Mouse (Mus musculus) liver, embryonic 16.5 days (tissue): ENCODE measurements around the gene Npepps. TPM values are rescaled to one million over a fixed set of nuclear protein-coding genes. Genes with fewer than 3 reads are reported as not detected.
"Not testable (repeated sequence)": the region's sequence is repeated elsewhere in the genome, so short reads cannot be mapped to it uniquely, and the experiment has no call there.

Experiments
- ATAC-seq: fragments of 200-750 bp; cut with Nextera tagmentation; 2 replicates; pipeline ENCODE4 v1.8.0; 2017; ENCODE audit warnings: low read depth, mild to moderate bottlenecking, moderate number of reproducible peaks, moderate library complexity
- H3K27ac ChIP-seq: fragments of 300-500 bp; sonication (generic); 2 replicates; pipeline ENCODE4 v1.5.1; 2014; ENCODE audit warnings: mild to moderate bottlenecking, low read length
- H3K27me3 ChIP-seq: fragments of 300-500 bp; sonication (generic); 2 replicates; pipeline ENCODE4 v1.6.1; 2014; ENCODE audit warnings: low read depth, low read length, mixed read lengths; ENCODE audit not compliant: control insufficient read depth, insufficient read depth
- H3K36me3 ChIP-seq: fragments of 300-500 bp; sonication (generic); 2 replicates; pipeline ENCODE4 v1.6.1; 2014; ENCODE audit warnings: mild to moderate bottlenecking; ENCODE audit not compliant: control insufficient read depth, insufficient read depth
- H3K4me1 ChIP-seq: fragments of 300-500 bp; sonication (generic); 2 replicates; pipeline ENCODE4 v1.6.1; 2014; ENCODE audit warnings: low read depth, low read length, mixed read lengths; ENCODE audit not compliant: control insufficient read depth
- H3K4me2 ChIP-seq: fragments of 300-500 bp; sonication (generic); 2 replicates; pipeline ENCODE4 v1.6.1; 2014; ENCODE audit warnings: low read depth, low read length, mixed read lengths
- H3K4me3 ChIP-seq: fragments of 300-500 bp; sonication (generic); 2 replicates; pipeline ENCODE4 v1.5.1; 2014; ENCODE audit warnings: low read depth, mild to moderate bottlenecking, low read length
- H3K9ac ChIP-seq: fragments of 300-500 bp; sonication (generic); 2 replicates; pipeline ENCODE4 v1.6.1; 2014; ENCODE audit warnings: low read depth, low read length
- H3K9me3 ChIP-seq: fragments of 300-500 bp; sonication (generic); replicated peaks from 2 replicates; pipeline ENCODE4 v1.6.1; 2016; ENCODE audit warnings: low read length; ENCODE audit not compliant: control insufficient read depth
- WGBS: fragments of 180-500 bp; shearing (Covaris S2); extraction: QIAGEN DNeasy Blood & Tissue Kit; methylation state at CpG from one replicate; pipeline ENCODE4 v1.1.7; 2014; ENCODE audit not compliant: insufficient replicate concordance; 5-methylcytosine and 5-hydroxymethylcytosine counted together
- polyA plus RNA-seq: library from polyadenylated mRNA; unstranded; fragments of >200 nt; fragmentation: Nextera tagmentation; extraction: Ambion mirVana; gene quantifications from 2 replicates; pipeline ENCODE4 v1.2.1, GENCODE M21; 2015

Gene Npepps
- polyA plus RNA-seq, 1 experiment from 2014 or later = 23.4 TPM

GRCm38 (mm10) chr11:97198601-97199000, 81.8 kb downstream of the Npepps start:
- Histone ChIP-seq H3K9me3 (no peaks in the 10 kb centered on the region), H3K36me3 (no peaks in the 10 kb centered on the region), H3K27me3 (no peaks in the 10 kb centered on the region), H3K4me3 (no peak overlapping the region), H3K4me1 (no peaks in the 10 kb centered on the region; the same call in 1 of the 2 replicates), H3K4me2 (no peak overlapping the region), H3K27ac (no peak overlapping the region), H3K9ac (no peak overlapping the region)
- 9% methylated on average over 5 of the region's 5 CpGs for WGBS
- no peak for ATAC-seq

DNA sequence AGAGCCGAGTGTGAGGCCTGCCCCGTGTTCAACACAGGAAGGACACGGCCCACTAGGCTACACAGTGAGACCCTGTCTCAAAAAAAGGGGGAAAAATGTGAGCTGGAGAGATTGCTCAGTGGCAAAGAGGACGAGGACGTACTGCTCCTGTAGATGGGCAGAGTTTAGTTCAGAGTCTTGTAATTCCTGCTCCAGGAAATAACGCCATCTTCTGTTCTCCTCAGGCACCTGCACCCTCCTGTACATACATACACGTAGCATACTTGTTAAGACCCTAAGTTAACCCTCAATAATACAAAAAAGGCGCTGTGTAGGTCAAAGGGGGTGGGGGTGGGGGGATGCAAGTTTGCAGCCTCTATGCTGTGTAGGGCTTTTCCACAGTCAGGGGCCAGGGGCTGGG, 83.4 kb downstream of the Npepps start:
- no peaks in the 10 kb centered on the region; the same call in 1 of the 2 replicates for H3K4me1 ChIP-seq
- H3K9me3 ChIP-seq = no peaks in the 10 kb centered on the region
- no peak for ATAC-seq
- H3K27me3 ChIP-seq = no peaks in the 10 kb centered on the region
- H3K9ac ChIP-seq = no peak overlapping the region
- H3K27ac ChIP-seq = no peak overlapping the region
- WGBS = 61% methylated on average over 8 of the region's 8 CpGs
- H3K4me2 ChIP-seq = no peak overlapping the region
- no peaks in the 10 kb centered on the region for H3K36me3 ChIP-seq
- H3K4me3 ChIP-seq = no peak overlapping the region

DNA sequence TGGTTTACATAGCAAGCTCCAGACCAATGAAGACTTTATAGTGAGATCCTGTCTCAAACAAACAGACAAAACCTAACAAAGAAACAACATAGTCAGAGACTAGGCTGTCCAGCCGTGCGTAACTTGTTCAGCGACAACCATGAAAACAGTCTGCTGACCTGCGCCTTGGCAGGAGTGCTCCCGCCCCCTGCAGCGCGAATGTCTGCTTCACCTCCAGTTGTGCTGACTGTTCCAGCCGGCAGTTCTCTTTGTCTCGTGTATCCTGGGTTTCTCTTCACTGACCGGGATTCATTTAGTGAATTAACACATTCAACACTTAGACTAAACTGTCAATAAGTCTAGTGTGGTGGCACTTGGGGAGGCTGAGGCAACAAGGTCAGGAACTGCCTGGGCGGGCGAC, 83.9 kb downstream of the Npepps start:
- H3K27ac ChIP-seq = no peak overlapping the region
- no peaks in the 10 kb centered on the region; the same call in 1 of the 2 replicates for H3K4me1 ChIP-seq
- H3K36me3 ChIP-seq = no peaks in the 10 kb centered on the region
- no peak overlapping the region for H3K4me2 ChIP-seq
- 76% methylated on average over 12 of the region's 12 CpGs for WGBS
- no peaks in the 10 kb centered on the region for H3K9me3 ChIP-seq
- H3K4me3 ChIP-seq = no peak overlapping the region
- no peaks in the 10 kb centered on the region for H3K27me3 ChIP-seq
- no peak overlapping the region for H3K9ac ChIP-seq
- ATAC-seq = no peak

GRCm38 (mm10) chr11:97192621-97192951, 87.9 kb downstream of the Npepps start:
- no peak overlapping the region for H3K9ac ChIP-seq
- H3K27ac ChIP-seq = no peak overlapping the region
- H3K4me3 ChIP-seq = no peak overlapping the region
- H3K9me3 ChIP-seq = no peaks in the 10 kb centered on the region
- no peaks in the 10 kb centered on the region for H3K36me3 ChIP-seq
- H3K27me3 ChIP-seq = no peaks in the 10 kb centered on the region
- ATAC-seq = no peak
- H3K4me1 ChIP-seq = peaks cover 11% of the 10 kb centered on the region
- H3K4me2 ChIP-seq = no peak overlapping the region

DNA sequence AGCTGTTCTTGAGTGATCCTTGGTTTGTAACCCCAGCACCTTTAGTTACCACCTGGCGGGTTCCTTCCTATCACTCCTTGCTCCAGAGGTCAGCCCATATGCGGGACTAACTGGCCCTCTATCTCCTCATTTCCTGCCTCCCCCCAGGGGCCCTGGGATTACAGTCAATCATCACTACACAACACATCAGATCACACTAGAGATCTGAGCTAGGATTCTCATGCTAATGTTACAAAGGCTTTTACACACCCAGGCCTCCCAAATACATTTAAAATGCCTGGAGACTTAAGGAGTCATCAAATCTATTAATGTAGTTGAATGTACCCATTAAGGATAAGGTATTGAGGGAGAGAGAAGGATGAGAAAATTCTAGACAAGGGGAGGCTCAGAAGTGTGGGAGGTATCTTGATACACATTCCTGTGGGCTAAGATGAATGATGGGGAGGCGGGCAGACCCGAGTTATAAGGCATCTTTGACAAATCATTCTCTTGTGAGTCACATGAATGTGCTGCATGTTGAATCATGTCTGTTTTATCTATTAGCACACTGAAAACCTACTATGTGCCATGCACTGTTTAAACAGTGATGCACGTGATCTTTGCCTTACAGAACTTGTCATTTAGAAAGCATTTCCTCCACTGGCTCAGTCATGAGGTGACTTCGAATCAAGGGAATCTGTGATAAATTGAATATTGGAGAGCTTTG, 88.4 kb downstream of the Npepps start:
- no peak overlapping the region for H3K9ac ChIP-seq
- peaks cover 11% of the 10 kb centered on the region for H3K4me1 ChIP-seq
- ATAC-seq = no peak

GRCm38 (mm10) chr11:97190992-97191391, 89.4 kb downstream of the Npepps start:
- Histone ChIP-seq H3K9ac (no peak overlapping the region; the same call in 1 of the 2 replicates), H3K4me3 (no peak overlapping the region), H3K36me3 (no peaks in the 10 kb centered on the region), H3K27me3 (no peaks in the 10 kb centered on the region), H3K4me1 (peaks cover 15% of the 10 kb centered on the region), H3K27ac (no peak overlapping the region), H3K4me2 (no peak overlapping the region), H3K9me3 (no peaks in the 10 kb centered on the region)
- ATAC-seq = no peak
- 73% methylated on average over 6 of the region's 6 CpGs for WGBS

More for the DNA sequence above, 88.4 kb downstream of the Npepps start:
- H3K27me3 ChIP-seq = no peaks in the 10 kb centered on the region
- no peak overlapping the region for H3K4me2 ChIP-seq
- H3K4me3 ChIP-seq = no peak overlapping the region
- no peaks in the 10 kb centered on the region for H3K36me3 ChIP-seq
- H3K27ac ChIP-seq = no peak overlapping the region
- no peaks in the 10 kb centered on the region for H3K9me3 ChIP-seq
- 71% methylated on average over 6 of the region's 6 CpGs for WGBS

GRCm38 (mm10) chr11:97189645-97190044, 90.8 kb downstream of the Npepps start:
- not testable (repeated sequence) for H3K9me3 ChIP-seq, H3K27ac ChIP-seq, H3K27me3 ChIP-seq, H3K36me3 ChIP-seq, ATAC-seq, H3K9ac ChIP-seq
- 66% methylated on average over 6 of the region's 6 CpGs for WGBS
- peak overlapping the region; percentile 94 for H3K4me2 ChIP-seq
- H3K4me1 ChIP-seq = peaks cover 22% of the 10 kb centered on the region
- peak overlapping the region; percentile 76; the same call in 1 of the 2 replicates for H3K4me3 ChIP-seq

DNA sequence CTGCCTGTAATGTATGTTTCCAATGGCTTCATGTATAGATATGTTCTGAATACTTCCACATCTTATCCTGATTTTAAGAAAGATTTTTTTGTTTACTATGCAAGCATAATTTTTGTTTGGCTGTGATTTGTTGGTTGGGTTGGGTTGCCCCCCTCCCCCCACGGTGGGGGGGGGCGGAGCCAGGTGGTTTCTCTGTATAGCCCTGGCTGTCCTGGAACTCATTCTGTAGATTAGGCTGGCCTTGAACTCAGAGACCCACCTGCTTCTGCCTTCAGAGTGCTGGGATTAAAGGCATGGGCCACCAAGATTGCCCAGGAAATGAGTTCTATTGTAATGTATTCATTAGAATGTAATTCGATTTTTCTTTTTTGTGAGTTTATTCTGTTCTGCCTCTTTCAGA, 91.2 kb downstream of the Npepps start:
- 21% methylated on average over 3 of the region's 3 CpGs for WGBS
- H3K9ac ChIP-seq = peak overlapping the region; percentile 30; the same call in 1 of the 2 replicates
- peaks cover 12% of the 10 kb centered on the region for H3K36me3 ChIP-seq
- peak overlapping the region; percentile 94 for H3K4me2 ChIP-seq
- ATAC-seq = no peak
- no peaks in the 10 kb centered on the region for H3K27me3 ChIP-seq
- peak overlapping the region; percentile 40; the same call in 1 of the 2 replicates for H3K27ac ChIP-seq
- H3K4me3 ChIP-seq = peak overlapping the region; percentile 76
- no peaks in the 10 kb centered on the region for H3K9me3 ChIP-seq
- H3K4me1 ChIP-seq = peaks cover 24% of the 10 kb centered on the region

DNA sequence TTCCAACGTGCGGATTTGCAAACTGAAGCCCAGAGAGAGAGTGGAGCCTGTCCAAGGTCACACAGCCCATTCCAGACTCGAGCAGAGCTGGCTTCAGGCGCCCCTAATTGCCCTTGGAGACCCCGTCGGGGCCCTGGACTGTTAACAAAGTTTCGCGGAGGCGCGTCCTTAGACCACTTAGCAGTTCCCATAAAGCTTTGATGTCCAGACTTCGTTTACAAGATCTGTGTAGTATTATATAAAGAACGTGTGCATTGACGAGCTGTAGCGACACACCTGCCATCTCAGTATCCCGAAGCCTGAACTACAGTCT, 91.8 kb downstream of the Npepps start:
- ATAC-seq = no peak
- peaks cover 17% of the 10 kb centered on the region for H3K36me3 ChIP-seq
- peak overlapping the region; percentile 75 for H3K9ac ChIP-seq
- H3K4me2 ChIP-seq = peak overlapping the region; percentile 94
- H3K4me3 ChIP-seq = peak overlapping the region; percentile 76
- peaks cover 28% of the 10 kb centered on the region for H3K4me1 ChIP-seq
- H3K27ac ChIP-seq = peak overlapping the region; percentile 98
- H3K9me3 ChIP-seq = no peaks in the 10 kb centered on the region
- no peaks in the 10 kb centered on the region for H3K27me3 ChIP-seq
- under 1% methylated on average over 15 of the region's 15 CpGs for WGBS
